Mouse (Mus musculus): ENCODE measurements around the gene Amotl1. TPM values are rescaled to one million over a fixed set of nuclear protein-coding genes. Genes with fewer than 3 reads are reported as not detected.

The Amotl1 gene
- polyA plus RNA-seq, 1 experiment from 2014 or later: 20.6 TPM

DNA sequence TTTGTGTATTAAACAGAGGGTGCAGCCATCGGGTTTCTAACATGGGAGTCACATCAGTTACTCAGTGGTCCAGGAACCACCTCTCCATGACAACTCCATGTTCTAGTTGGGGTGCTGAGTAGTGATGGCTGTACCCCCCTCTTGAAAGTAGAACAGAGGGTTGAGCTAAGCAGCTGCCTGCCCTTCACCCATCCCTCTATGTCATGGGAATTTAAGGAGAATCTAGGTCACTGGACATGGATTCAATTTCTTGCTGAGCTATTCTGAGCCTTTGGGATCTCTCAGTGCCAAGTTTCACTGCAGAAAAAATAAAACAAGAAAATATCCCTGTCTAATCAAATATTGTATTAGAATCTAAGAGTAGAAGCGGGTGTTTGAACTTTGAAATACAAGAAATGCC is 18.7 kb upstream of the Amotl1 start:
- WGBS: 85% methylated on average over 2 of the region's 2 CpGs
- Histone ChIP-seq H3K27ac (ENCODE audit: poor library complexity, severe bottlenecking) (no peak overlapping the region), H3K27me3 (replicated peaks) (no peaks in the 10 kb centered on the region), H3K4me3 (no peak overlapping the region), H3K36me3 (no peaks in the 10 kb centered on the region), H3K4me1 (replicated peaks) (peaks cover 40% of the 10 kb centered on the region), H3K9me3 (replicated peaks) (no peaks in the 10 kb centered on the region), H3K4me2 (no peak overlapping the region), H3K9ac (no peak overlapping the region)
- no peak for ATAC-seq (ENCODE audit: insufficient number of reproducible peaks, low FRiP score)

DNA sequence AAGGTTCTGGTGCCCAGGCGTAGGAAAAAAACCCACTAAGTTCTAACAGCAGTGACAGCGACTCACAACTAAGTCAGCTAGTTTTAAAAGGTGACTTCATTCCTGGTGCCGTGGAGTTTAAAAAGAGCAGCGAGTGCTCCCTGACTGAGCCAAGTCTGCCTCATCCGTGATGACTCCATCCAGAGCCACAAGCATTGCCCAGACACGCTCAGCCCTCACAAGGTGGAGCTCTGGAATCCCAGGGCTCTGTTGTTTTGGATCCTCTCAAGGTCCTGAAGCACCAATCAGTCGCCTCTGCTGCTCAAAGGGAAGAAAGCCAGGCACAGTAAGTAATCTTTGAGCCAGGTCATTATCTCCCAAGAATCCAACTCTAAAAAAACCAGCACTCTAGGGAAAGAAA is 18.0 kb upstream of the Amotl1 start:
- Histone ChIP-seq H3K4me1 (replicated peaks) (peaks cover 40% of the 10 kb centered on the region), H3K9ac (no peak overlapping the region), H3K27me3 (replicated peaks) (no peaks in the 10 kb centered on the region), H3K4me2 (no peak overlapping the region), H3K27ac (ENCODE audit: poor library complexity, severe bottlenecking) (no peak overlapping the region), H3K9me3 (replicated peaks) (no peaks in the 10 kb centered on the region), H3K4me3 (no peak overlapping the region), H3K36me3 (no peaks in the 10 kb centered on the region)
- WGBS: 51% methylated on average over 7 of the region's 7 CpGs
- no peak for ATAC-seq (ENCODE audit: insufficient number of reproducible peaks, low FRiP score)

DNA sequence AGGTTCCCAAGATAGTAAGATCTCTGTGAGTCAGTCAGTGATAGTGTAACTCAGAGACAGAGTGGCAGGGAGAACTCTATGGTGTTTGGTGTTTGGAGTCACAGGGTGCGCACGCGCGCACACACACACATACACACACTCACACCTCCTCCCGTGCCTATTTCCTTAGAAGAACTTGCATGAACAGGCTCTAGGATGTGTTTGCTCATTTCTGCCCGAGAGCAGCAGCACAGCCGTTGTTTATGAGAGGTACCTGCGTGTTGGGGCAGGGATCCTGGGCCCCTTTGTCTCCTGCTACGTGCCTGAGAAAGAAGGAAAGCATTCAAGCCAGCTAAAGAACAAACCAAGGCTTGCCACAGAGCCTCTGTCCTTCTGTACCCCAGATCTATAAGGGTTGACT is 17.3 kb upstream of the Amotl1 start:
- H3K4me3 ChIP-seq: no peak overlapping the region
- 82% methylated on average over 9 of the region's 9 CpGs for WGBS
- H3K4me1 ChIP-seq (replicated peaks): peaks cover 40% of the 10 kb centered on the region
- H3K27me3 ChIP-seq (replicated peaks): no peaks in the 10 kb centered on the region
- H3K36me3 ChIP-seq: no peaks in the 10 kb centered on the region
- H3K4me2 ChIP-seq: no peak overlapping the region
- no peak overlapping the region for H3K9ac ChIP-seq
- no peak for ATAC-seq (ENCODE audit: insufficient number of reproducible peaks, low FRiP score)
- no peak overlapping the region for H3K27ac ChIP-seq (ENCODE audit: poor library complexity, severe bottlenecking)
- no peaks in the 10 kb centered on the region for H3K9me3 ChIP-seq (replicated peaks)

DNA sequence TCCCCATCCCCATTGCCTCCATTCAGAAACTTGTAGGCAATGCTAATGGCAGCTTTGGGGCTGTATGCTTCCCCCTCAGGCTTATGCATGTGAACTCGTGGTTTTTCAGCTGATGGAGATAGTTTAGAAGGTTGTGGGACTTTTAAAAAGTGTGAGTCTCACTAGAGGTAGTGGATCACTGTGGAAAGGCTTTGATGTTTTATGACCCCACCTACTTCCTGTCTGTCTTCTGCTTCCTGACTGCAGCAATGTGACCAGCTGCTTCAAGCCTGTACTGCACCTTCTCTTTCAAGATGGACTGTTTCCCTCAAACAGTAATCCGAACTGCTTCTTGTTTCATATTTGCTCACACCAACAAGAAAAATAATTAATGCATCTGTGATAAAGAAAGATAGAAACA is 13.1 kb upstream of the Amotl1 start:
- ATAC-seq (ENCODE audit: insufficient number of reproducible peaks, low FRiP score): no peak
- H3K27me3 ChIP-seq (replicated peaks): no peaks in the 10 kb centered on the region
- 44% methylated on average over 2 of the region's 2 CpGs for WGBS

DNA sequence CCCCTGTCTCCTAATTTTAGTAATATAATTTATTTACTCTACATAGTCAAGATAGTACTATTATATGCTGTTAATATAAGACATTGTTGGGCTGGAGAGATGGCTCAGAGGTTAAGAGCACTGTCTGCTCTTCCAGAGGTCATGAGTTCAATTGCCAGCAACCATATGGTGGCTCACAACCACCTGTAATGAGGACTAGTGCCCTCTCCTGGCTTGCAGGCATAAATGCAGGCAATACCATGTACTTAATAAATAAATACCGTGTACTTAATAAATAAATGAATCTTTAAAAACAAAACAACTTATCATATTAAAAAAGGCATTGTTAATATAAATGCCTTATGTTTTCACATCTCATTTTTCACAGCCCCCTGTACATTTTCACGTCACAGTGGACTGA is 9.2 kb upstream of the Amotl1 start:
- Histone ChIP-seq H3K27ac (ENCODE audit: poor library complexity, severe bottlenecking) (no peak overlapping the region), H3K4me3 (no peak overlapping the region), H3K27me3 (replicated peaks) (no peaks in the 10 kb centered on the region), H3K4me2 (no peak overlapping the region), H3K9ac (no peak overlapping the region), H3K36me3 (no peaks in the 10 kb centered on the region), H3K9me3 (replicated peaks) (no peaks in the 10 kb centered on the region), H3K4me1 (replicated peaks) (0 out of 2 replicates have a peak, but pooled peaks cover 4% of the 10 kb centered on the region)
- WGBS: 70% methylated on average over 2 of the region's 2 CpGs
- ATAC-seq (ENCODE audit: insufficient number of reproducible peaks, low FRiP score): no peak

More for the DNA sequence above, 13.1 kb upstream of the Amotl1 start:
- H3K36me3 ChIP-seq: no peaks in the 10 kb centered on the region
- H3K9ac ChIP-seq: no peak overlapping the region
- H3K4me1 ChIP-seq (replicated peaks): peaks cover 23% of the 10 kb centered on the region
- H3K9me3 ChIP-seq (replicated peaks): no peaks in the 10 kb centered on the region
- no peak overlapping the region for H3K4me2 ChIP-seq
- no peak overlapping the region for H3K27ac ChIP-seq (ENCODE audit: poor library complexity, severe bottlenecking)
- no peak overlapping the region for H3K4me3 ChIP-seq

DNA sequence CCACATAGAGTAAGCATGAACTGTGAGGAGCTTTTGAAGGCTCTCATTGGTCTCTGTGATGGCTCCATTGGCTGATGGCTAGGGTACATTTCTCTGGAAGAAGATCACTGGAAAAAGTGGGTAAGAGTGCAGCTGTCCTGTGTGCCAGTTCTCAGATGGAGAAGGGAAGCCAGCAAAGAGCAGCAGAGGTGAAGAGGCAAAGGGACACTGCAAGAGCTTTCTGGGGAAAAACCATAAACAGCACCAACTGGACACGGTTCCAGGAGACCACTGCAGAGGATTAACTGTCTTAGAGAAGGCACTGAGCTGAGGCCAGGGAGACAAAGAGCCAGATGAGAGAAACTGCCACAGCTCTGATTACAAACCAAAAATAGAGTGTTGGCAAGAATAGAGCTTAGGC is 7.9 kb upstream of the Amotl1 start:
- H3K4me1 ChIP-seq (replicated peaks): 0 out of 2 replicates have a peak, but pooled peaks cover 6% of the 10 kb centered on the region
- H3K4me2 ChIP-seq: no peak overlapping the region
- no peak overlapping the region for H3K27ac ChIP-seq (ENCODE audit: poor library complexity, severe bottlenecking)
- H3K9me3 ChIP-seq (replicated peaks): no peaks in the 10 kb centered on the region
- no peak for ATAC-seq (ENCODE audit: insufficient number of reproducible peaks, low FRiP score)
- WGBS: 54% methylated on average over 1 of the region's 1 CpGs
- H3K9ac ChIP-seq: no peak overlapping the region
- H3K36me3 ChIP-seq: no peaks in the 10 kb centered on the region
- H3K27me3 ChIP-seq (replicated peaks): no peaks in the 10 kb centered on the region
- no peak overlapping the region for H3K4me3 ChIP-seq

DNA sequence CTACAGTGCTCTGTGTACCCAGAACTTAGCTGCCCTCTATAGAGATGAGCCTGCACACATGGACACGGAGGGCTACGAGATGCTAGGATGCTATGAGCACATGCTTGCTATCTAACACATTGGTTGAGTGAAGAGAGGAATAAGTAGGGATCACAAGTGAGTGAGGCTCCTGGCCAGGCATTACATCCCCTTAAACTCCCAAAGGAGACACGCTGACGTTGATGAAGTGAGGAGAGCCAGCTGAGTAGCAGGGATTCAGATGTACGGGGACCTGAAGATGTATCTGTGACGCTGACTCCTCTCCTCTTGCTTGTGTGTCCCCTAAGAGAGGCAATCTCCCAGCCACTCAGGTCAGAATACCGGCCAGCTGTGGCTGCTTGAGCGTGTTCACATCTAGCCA is 3.0 kb upstream of the Amotl1 start:
- no peak for ATAC-seq (ENCODE audit: insufficient number of reproducible peaks, low FRiP score)
- Histone ChIP-seq H3K27ac (ENCODE audit: poor library complexity, severe bottlenecking) (no peak overlapping the region), H3K4me2 (no peak overlapping the region), H3K36me3 (no peaks in the 10 kb centered on the region), H3K4me3 (no peak overlapping the region), H3K4me1 (replicated peaks) (peaks cover 13% of the 10 kb centered on the region), H3K9ac (no peak overlapping the region), H3K27me3 (replicated peaks) (no peaks in the 10 kb centered on the region), H3K9me3 (replicated peaks) (0 out of 2 replicates have a peak, but pooled peaks cover 6% of the 10 kb centered on the region)
- WGBS: 72% methylated on average over 8 of the region's 8 CpGs

DNA sequence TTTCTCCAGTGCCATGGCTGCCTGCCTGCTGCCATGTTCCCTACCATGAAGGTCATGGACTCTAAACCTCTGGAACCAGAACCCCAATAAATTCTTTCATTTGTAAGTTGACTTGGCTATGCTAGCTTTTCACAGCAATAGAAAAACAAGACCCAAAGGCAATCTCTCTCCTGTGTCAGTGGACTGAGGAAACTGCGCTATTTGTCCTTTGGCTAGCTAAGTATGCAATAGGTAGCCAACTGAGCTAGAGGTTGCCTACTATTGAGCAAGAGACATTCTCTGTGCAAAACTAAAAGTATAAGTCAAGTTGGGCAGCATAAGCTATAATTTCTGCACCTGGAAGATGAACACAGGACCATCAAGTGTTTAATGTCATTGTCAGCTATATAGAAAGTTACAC is 1.8 kb upstream of the Amotl1 start:
- 91% methylated on average over 1 of the region's 1 CpGs for WGBS

DNA sequence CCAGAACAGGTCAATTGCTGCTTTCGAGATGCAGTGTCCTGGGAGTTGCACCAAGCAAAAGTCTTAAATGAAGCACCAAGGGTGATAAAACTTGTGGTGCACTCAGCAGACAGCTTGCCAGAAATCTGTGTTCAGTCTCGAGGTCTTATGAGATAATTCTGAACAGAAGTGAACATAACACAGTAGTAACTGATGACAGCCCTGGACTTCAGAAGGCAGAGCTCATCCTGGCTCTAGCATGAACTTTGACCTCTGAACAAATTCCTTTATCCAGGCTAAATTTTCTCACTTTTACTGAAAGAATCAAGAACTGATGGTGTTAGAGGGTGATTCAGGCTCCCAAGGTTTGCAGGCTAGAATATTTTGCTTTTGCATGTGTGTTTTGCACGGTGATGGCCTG is 1.2 kb upstream of the Amotl1 start:
- Histone ChIP-seq H3K4me2 (no peak overlapping the region), H3K36me3 (no peaks in the 10 kb centered on the region), H3K27me3 (replicated peaks) (no peaks in the 10 kb centered on the region), H3K9ac (no peak overlapping the region), H3K4me3 (no peak overlapping the region), H3K9me3 (replicated peaks) (0 out of 2 replicates have a peak, but pooled peaks cover 6% of the 10 kb centered on the region), H3K27ac (ENCODE audit: poor library complexity, severe bottlenecking) (no peak overlapping the region), H3K4me1 (replicated peaks) (peaks cover 28% of the 10 kb centered on the region)
- WGBS: 52% methylated on average over 3 of the region's 3 CpGs
- no peak for ATAC-seq (ENCODE audit: insufficient number of reproducible peaks, low FRiP score)

More for the DNA sequence above, 1.8 kb upstream of the Amotl1 start:
- Histone ChIP-seq H3K27me3 (replicated peaks) (no peaks in the 10 kb centered on the region), H3K9me3 (replicated peaks) (0 out of 2 replicates have a peak, but pooled peaks cover 6% of the 10 kb centered on the region), H3K4me2 (no peak overlapping the region), H3K36me3 (no peaks in the 10 kb centered on the region), H3K4me3 (no peak overlapping the region), H3K4me1 (replicated peaks) (peaks cover 22% of the 10 kb centered on the region), H3K27ac (ENCODE audit: poor library complexity, severe bottlenecking) (no peak overlapping the region), H3K9ac (no peak overlapping the region)
- no peak for ATAC-seq (ENCODE audit: insufficient number of reproducible peaks, low FRiP score)

DNA sequence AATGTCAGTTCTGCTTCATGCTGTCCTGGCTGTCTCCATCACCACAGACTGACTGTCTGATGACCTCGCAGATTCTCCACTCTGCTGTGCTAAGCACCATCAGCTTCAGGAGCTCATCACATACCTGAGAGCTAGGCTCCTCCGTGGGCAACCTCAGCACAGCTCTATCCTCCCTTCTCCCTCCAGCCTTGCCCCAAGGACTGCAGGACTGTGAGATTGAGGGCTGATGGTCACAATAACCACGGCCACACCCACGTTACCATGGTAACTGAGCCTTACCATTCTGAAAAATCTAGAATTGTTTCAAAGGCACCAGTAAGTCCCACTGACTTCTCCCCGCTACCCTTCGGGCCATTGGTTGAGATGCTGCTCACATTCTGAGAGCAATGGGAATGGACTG is 1.5 kb downstream of the Amotl1 start:
- Histone ChIP-seq H3K9ac (no peak overlapping the region), H3K36me3 (no peaks in the 10 kb centered on the region), H3K4me3 (no peak overlapping the region), H3K27me3 (replicated peaks) (no peaks in the 10 kb centered on the region), H3K27ac (ENCODE audit: poor library complexity, severe bottlenecking) (peak overlapping the region; percentile 84), H3K4me1 (replicated peaks) (peaks cover 38% of the 10 kb centered on the region), H3K9me3 (replicated peaks) (0 out of 2 replicates have a peak, but pooled peaks cover 6% of the 10 kb centered on the region), H3K4me2 (no peak overlapping the region)
- ATAC-seq (ENCODE audit: insufficient number of reproducible peaks, low FRiP score): no peak
- 63% methylated on average over 6 of the region's 6 CpGs for WGBS

DNA sequence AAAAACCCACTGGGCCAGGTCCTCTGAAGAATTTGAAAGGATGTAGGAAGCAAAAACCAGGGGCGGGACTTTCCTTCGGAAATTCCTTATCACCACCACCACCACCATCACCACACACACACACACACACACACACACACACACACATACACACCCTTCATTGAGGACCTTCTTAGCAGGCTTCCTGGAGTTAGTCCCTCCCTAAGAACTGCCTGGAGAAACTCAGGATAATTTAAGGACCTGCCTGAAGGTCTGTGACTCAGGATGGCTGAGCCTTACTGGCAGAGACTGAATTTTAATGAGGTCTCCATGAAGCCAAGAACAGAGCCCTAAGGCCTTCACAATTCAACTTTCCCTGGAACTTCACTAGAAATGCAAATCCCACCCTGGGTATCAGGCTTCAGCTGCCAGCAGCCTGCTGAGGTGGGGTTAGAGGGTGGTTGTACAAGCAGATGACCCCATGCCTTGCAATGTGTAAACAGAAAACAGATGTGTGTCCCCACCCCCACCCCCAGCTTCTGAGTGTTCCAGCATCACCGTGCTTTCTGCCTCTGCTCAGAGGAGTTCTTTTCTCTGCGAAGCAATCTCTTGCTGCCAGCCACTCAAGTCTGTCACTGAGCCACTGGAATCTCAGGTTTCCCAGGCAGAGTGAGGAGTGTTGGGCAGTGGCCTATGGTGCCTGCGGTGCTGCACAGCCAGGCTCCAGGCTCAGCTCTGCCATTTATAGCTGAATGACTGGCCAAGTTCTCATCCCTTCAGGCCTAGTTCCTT is 2.4 kb downstream of the Amotl1 start:
- H3K27ac ChIP-seq (ENCODE audit: poor library complexity, severe bottlenecking): peak overlapping the region; percentile 84
- H3K4me2 ChIP-seq: no peak overlapping the region
- ATAC-seq (ENCODE audit: insufficient number of reproducible peaks, low FRiP score): peak; percentile 69
- no peak overlapping the region for H3K4me3 ChIP-seq
- H3K4me1 ChIP-seq (replicated peaks): peaks cover 38% of the 10 kb centered on the region
- H3K9me3 ChIP-seq (replicated peaks): 0 out of 2 replicates have a peak, but pooled peaks cover 6% of the 10 kb centered on the region
- H3K9ac ChIP-seq: no peak overlapping the region
- no peaks in the 10 kb centered on the region for H3K27me3 ChIP-seq (replicated peaks)
- 15% methylated on average over 5 of the region's 5 CpGs for WGBS
- no peaks in the 10 kb centered on the region for H3K36me3 ChIP-seq
